Mouse (Mus musculus) left cerebral cortex, adult 11 months (tissue): ENCODE measurements around the gene Gm10428.

Source experiments
- DNase-seq: peaks from one replicate; pipeline ENCODE4 v3.0.0; 2022; ENCODE audit warnings: low spot score

Gm10428 gene

DNA sequence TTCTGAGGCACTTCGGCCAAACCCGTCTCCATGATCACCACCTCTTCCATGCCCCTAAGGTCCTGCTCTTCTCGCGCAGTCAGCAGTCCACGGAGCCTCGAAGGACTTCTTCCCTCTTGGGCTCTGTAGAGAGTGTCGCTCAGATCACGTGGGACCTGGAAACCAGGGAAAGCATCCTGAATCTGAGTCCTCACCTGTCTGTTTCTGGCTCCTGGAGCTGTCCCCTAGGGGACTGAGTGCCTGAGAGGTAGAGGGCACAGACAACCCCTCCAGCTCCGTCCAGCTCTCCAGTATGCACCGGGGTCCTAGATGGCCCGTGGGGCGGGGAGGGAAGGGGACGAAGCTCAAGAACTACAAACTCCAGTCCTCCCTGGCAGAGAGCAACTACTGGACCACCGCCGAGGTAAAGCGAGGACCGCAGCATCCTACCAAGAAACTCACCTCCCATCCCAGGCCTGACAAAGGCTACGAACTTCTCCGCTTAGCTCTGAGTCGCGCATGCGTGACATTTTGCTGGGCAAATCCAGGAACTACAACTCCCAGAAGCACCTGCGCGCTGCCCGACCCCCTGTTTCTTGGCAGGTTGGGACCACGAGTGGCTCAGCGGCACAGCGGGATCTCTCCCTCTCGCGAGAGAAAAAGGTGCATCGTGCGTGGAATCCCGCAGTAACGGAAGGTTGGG, 36.2 kb downstream of the Gm10428 start, which contains the start of gene Zfp286:
TSS of gene Zfp286 (minus strand) at position 528 of the 682 bp plus-strand sequence.
- DNase-seq, result peak; percentile 85

DNA sequence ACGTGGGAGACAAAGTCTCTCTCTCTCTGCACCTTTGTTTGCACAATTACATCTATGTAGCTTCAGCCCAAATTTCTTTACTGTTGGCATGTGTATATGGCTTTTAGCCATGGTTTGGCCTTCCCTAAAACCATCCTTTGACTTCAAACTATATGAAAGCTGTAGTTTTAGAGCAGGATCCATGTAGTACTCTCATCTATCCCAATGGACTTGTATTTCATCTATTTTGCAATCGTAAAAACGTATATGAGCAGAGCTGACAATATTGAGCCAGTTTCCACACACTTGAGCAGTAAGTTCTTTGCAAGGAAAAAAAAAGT, 36.7 kb downstream of the Gm10428 start:
- no peak for DNase-seq
